Mouse (Mus musculus): ENCODE results near the gene Chit1.

DNA sequence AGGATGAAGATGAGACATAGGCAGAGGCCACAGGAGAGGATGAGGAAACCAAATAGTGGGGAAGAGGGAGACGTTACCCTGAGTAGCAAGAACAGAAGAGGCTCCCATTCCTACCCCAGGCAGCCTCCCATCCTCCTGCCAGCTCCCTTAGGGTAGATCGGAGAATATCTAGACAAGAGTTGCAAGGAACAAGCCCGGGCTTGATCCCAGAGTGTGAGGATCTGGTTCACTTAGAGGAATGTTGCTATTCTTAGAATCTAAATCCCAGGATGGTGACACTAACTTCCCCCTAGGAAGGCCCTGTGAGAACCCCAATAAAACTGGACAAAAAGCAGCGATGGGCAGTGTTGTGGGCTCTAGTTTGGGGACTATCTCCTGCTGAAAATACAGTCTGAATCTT is 10.1 kb upstream of the Chit1 start:
- TF ChIP-seq CTCF (conservative IDR thresholded peaks at IDR 0.05; ENCODE audit: insufficient read depth, insufficient read length, low read depth, low read length) (no peak), POLR2A (IDR thresholded peaks at IDR 0.05; ENCODE audit: low read depth, low read length) (no peak)

All from kidney, adult 2 months (tissue).